Mouse (Mus musculus) bone marrow macrophage, adult 2 months (primary cell): Measurements from ENCODE around the gene Tomm7. TPM values are rescaled to one million over a fixed set of nuclear protein-coding genes. Genes with fewer than 3 reads are reported as not detected.
"Not testable (repeated sequence)": the region's sequence is repeated elsewhere in the genome, so short reads cannot be mapped to it uniquely, and the experiment has no call there.

Experiments used
- H3K27ac ChIP-seq: 2 replicates; pipeline ENCODE4 v1.5.1; 2012; ENCODE audit warnings: low read depth, low read length; ENCODE audit not compliant: insufficient read depth
- H3K4me1 ChIP-seq: 2 replicates; pipeline ENCODE4 v1.6.1; 2012; ENCODE audit warnings: low read length; ENCODE audit not compliant: control insufficient read depth, insufficient read depth
- H3K4me3 ChIP-seq: 2 replicates; pipeline ENCODE4 v1.5.1; 2012; ENCODE audit warnings: mild to moderate bottlenecking, low read length, moderate library complexity; ENCODE audit not compliant: insufficient read depth
- CTCF ChIP-seq: IDR thresholded peaks from 2 replicates; pipeline ENCODE4 v1.5.1; 2012; ENCODE audit warnings: low read depth, mild to moderate bottlenecking, low read length, moderate library complexity
- POLR2A ChIP-seq: IDR thresholded peaks from 2 replicates; pipeline ENCODE4 v1.6.1; 2012; ENCODE audit warnings: mild to moderate bottlenecking, low read depth, low read length, borderline replicate concordance
- polyA plus RNA-seq: library from polyadenylated mRNA; stranded (reverse); fragments of >200 nt; gene quantifications from 2 replicates; pipeline ENCODE4 v1.2.4, GENCODE M21; 2012; ENCODE audit not compliant: missing spikeins, insufficient read depth, insufficient read length

The Tomm7 gene
- polyA plus RNA-seq: 67.6 and 84.3 TPM in 2 replicates

DNA sequence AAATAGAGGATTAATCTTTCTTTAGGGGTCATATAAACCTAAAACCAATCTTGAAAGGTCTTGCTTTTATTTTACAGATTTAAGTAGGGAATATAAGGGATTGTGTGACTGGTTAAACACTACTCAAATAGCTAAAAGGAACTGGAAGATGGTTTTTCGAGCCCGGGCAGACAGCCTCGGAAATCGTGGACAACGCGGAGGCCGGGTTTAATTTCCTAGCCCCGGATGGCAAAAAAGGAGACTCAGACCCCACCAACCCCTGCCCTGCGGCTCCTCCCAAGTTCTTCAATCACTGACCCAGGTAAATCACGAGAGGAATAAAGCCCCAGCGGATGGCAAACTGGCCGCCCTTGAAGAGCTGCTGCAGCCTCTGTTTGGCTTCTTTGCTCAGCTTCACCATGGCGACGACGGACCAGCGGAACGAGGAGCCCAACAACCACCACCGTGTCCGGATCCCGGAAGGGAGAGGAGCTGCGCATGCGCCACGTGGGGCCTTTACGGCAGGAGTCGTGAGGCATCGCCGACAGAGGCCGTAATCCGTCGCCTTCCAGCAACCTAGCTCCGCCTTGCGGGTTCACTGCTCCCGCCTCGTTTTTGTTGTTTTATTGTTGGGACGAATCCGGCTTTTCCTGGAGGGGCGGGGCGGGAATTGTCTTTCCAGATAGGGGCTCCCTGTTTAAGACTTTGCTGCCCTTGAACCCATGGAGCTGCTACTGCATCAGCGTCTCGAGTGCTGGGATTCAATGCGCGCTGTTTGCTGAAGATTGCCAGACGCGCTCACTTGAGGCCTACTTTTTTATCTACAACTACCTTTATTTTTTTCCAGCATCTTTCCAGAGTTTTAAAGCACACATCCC, at the start of gene Tomm7:
Gene Tomm7 (minus strand): TSS at position 488 of the 857 bp plus-strand sequence.
- H3K4me1 ChIP-seq: peaks cover 7% of the 10 kb centered on the region
- peak within 1 kb of the TSS; percentile 91 for H3K4me3 ChIP-seq
- peak within 1 kb of the TSS; percentile 75 for H3K27ac ChIP-seq
- TF ChIP-seq CTCF (no peak), POLR2A (no peak)

DNA sequence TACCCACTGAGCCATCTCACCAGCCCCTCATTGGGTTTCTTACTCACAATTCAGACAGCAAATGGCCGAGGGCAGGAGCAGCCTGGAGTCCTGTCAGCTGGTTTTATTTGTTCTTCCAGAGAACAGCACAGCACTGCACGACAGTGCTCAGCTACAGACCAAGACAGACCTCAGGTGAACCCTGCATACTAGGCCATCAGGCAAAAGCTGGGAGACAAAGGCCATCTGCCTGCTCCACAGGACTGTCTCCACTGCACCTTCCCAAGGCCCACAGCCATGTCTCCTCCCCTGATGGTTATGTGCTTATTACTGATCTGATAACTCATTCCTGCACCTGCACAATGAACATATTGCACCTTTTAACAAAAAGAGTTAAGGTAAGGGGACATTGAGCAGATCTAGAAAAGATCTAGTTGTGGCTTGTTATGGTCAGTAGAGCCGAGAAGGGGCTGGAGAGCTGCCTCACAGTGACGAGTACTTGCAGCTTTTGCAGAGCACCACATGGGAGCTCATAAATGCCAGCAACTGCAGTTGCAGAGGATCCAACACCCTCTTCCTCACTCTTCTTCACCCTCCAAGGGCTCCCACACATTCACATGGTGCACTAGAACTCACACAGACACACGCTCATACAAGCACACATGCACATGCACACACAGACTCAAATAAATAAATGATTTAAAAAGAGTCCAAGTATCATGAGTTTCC, 49.3 kb upstream of the Tomm7 start:
- Histone ChIP-seq H3K4me1 (peaks cover 17% of the 10 kb centered on the region), H3K4me3 (no peak overlapping the region), H3K27ac (no peak overlapping the region)
- no peak for TF ChIP-seq POLR2A

DNA sequence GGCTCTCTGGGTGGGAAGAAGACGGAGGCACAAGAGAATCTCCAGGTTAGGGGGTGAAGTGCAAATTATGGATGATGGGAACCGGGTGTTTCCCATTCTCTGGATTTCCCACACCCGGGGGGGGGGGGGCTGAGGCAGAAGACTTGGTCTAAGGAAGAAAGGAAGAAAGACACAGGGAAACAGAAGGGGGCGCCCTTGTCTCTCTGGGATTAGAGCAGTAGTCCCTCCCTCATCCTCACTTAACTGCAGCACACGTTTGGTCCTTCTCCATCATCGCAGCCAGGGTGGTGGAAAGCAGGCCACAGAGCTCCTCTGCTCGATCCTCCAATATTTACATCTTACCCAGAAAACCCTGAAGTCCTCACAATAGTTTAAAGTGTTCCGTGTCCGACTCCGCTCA, 46.8 kb upstream of the Tomm7 start:
- TF ChIP-seq POLR2A (no peak), CTCF (peak; percentile 27; the same call in 1 of the 2 replicates)
- Histone ChIP-seq H3K27ac (no peak overlapping the region), H3K4me3 (no peak overlapping the region), H3K4me1 (peaks cover 24% of the 10 kb centered on the region)

DNA sequence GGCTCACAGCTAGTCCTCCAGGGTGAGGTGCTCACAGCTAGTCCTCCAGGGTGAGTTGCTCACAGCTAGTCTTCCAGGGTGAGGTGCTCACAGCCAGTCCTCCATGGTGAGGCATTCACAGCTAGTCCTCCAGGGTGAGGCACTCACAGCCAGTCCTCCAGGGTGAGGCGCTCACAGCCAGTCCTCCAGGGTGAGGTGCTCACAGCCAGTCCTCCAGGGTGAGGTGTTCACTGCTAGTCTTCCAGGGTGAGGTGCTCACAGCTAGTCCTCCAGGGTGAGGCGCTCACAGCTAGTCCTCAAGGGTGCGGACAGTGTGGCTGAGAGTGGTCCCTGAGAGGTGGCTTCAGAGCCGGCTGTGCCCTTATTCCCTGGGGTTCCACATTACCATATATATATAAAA, 45.5 kb upstream of the Tomm7 start:
- TF ChIP-seq CTCF: no peak
- no peak for TF ChIP-seq POLR2A
- Histone ChIP-seq H3K4me1 (peaks cover 20% of the 10 kb centered on the region), H3K27ac (no peak overlapping the region), H3K4me3 (no peak overlapping the region)

DNA sequence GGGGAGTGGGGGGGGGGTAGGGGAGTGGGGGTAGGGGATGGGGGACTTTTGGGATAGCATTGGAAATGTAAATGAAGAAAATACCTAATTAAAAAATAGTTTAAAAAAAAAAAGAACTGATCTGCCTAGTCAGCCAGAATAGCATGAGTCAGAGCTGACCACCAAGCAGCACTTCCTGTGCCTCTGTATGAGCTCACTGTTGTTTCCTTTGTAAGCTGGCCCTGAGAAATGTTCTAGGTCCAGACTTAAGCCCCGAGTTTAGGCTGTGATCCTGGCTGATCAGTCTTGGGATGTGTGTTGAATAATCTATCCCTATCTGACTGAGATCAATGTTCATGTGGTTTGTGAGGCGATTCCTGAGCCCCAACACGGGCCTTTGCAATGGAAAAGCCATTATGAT, 43.1 kb upstream of the Tomm7 start:
- Histone ChIP-seq H3K4me1 (peaks cover 12% of the 10 kb centered on the region), H3K27ac (peak overlapping the region; percentile 97), H3K4me3 (peak overlapping the region; percentile 57)
- no peak for TF ChIP-seq POLR2A
- TF ChIP-seq CTCF: no peak

DNA sequence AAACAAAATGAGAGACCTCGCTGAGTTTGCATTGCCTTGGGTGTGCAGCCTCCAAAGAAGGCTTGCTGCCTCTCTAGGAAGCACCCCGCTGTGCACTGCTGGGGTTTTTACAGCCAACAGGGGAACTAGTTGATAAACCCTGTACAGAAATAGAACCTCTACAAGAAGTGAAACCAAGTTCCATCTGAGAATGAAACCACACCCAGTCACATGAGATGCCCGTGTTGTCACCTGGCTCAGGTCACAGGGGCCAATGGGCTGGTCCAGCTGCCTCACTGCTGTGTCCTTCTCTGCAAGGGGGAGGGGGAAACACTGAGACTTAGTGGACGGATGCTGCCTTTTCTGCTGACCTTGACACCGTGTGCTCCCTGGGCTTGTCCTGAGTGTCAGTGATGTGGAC, 30.5 kb upstream of the Tomm7 start:
- Histone ChIP-seq H3K4me3 (peak overlapping the region; percentile 10; the same call in 1 of the 2 replicates), H3K27ac (peak overlapping the region; percentile 31), H3K4me1 (peaks cover 54% of the 10 kb centered on the region)
- TF ChIP-seq POLR2A (no peak), CTCF (no peak)

DNA sequence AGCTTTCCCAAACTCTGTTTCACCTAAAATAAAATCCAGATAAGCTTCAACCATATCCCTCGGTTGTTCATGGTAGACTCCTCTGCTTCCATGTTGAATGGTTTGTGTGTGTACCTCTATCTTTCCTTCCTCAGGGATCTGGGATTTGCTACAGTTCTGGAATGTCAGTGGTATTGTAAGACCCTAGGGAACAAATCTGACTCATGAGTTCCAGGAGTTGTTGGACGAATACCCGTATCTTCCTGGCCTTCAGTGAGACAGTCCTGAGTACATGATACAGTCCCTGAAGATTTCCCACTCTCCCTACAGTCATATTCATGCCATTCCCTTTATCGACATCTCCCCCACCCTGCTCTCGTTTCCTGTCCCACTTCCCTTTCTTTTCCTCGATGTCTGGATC, 28.6 kb upstream of the Tomm7 start:
- TF ChIP-seq CTCF (no peak), POLR2A (no peak)
- H3K4me1 ChIP-seq: peaks cover 47% of the 10 kb centered on the region

DNA sequence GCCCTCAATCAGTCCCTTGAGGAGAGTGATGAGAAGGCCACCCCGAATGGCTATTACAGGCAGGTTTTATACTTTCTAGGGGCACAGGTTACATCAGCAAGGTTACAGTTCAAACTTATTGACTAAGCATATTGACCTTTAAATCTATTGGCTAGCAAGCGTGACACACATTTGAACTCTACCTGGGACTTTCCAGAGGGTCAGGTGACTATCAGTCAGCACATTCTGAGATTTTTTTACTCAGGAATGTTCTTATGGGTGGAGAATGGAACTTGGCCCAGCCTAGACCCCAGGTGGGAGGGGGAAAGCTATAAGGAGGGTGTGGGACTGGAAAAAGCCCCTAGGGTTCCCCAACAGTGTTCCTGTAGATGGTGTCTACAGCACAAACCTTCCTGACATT, 27.4 kb upstream of the Tomm7 start:
- H3K4me1 ChIP-seq: peaks cover 38% of the 10 kb centered on the region
- H3K27ac ChIP-seq, H3K4me3 ChIP-seq: not testable (repeated sequence)

More for the DNA sequence above, 28.6 kb upstream of the Tomm7 start:
- no peak overlapping the region for H3K4me3 ChIP-seq
- H3K27ac ChIP-seq: no peak overlapping the region

DNA sequence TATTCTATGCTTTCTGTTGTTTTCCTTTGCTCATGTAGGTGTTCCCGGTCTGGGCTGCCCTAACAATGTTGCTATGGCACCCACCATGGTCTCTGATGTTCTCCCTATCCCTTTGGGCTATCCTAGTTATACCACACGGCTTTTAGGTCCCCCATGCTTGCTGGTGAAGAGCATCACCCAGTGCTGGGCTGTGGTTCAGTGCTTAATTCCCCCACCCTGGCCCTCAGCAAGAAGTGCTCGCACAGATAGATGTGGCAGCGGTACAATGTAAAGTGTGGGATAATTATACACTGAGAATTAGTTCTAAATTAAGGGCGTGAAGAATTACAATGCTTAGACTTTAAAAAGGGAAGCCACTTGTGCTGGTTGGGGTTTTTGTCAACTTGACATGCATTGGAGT, 22.0 kb upstream of the Tomm7 start:
- no peak overlapping the region for H3K27ac ChIP-seq
- no peak overlapping the region for H3K4me3 ChIP-seq
- no peaks in the 10 kb centered on the region for H3K4me1 ChIP-seq
- TF ChIP-seq CTCF: no peak
- TF ChIP-seq POLR2A: no peak
